Mouse (Mus musculus) CD8-positive naive resting alpha-beta T cell, adult 2 months (primary cell): ENCODE results near the gene Ddx23.
A peak's percentile ranks its signal among the peaks of the same experiment; 100 is the strongest.

ENCODE experiments used
- DNase-seq, 2 experiments: peaks; one replicate each; pipeline ENCODE4 v3.0.0; 2022; ENCODE audit warnings: low read depth in 2 of 2, low spot score in 2 of 2

Ddx23 gene

GRCm38 (mm10) chr15:98608784-98609250 lies 53.9 kb downstream of the Ddx23 start:
- DNase-seq = peak in 1 of 2 experiments; percentile 24

GRCm38 (mm10) chr15:98608058-98608783 lies 54.5 kb downstream of the Ddx23 start:
- no peak for DNase-seq

GRCm38 (mm10) chr15:98607557-98607956 lies 55.1 kb downstream of the Ddx23 start:
- no peak for DNase-seq

GRCm38 (mm10) chr15:98606739-98607138 lies 56.0 kb downstream of the Ddx23 start:
- no peak for DNase-seq

GRCm38 (mm10) chr15:98606051-98606536 lies 56.6 kb downstream of the Ddx23 start:
- DNase-seq = no peak

GRCm38 (mm10) chr15:98604041-98604575 lies 58.6 kb downstream of the Ddx23 start:
- DNase-seq = no peak

- no peak for DNase-seq
These were observed 59.7 kb downstream of the Ddx23 start for GRCm38 (mm10) chr15:98602921-98603458.

- DNase-seq = no peak
These were observed 60.4 kb downstream of the Ddx23 start for GRCm38 (mm10) chr15:98602191-98602881.

- no peak for DNase-seq
These were observed 60.9 kb downstream of the Ddx23 start for GRCm38 (mm10) chr15:98601832-98602190.

GRCm38 (mm10) chr15:98600036-98600709 lies 62.5 kb downstream of the Ddx23 start:
- DNase-seq = no peak

GRCm38 (mm10) chr15:98596609-98597008 lies 66.1 kb downstream of the Ddx23 start:
- DNase-seq = no peak
